Mouse (Mus musculus) olfactory bulb, adult 2 months (tissue): ENCODE measurements at regions not wholly inside any gene's neighbourhood (a gene's known extent, or its start where the extent isn't known, plus 50 kb on each side); places are given as distances from the start of the nearest gene placed in this dataset.

Experiments
- CTCF ChIP-seq: fragments of 200-500 bp; IDR thresholded peaks from 2 replicates; pipeline ENCODE4 v1.5.1; 2012; ENCODE audit warnings: low read depth, mild to moderate bottlenecking, low read length, moderate library complexity; ENCODE audit not compliant: insufficient read depth
- POLR2A ChIP-seq: fragments of 200-500 bp; IDR thresholded peaks from 2 replicates; pipeline ENCODE4 v1.6.1; 2012; ENCODE audit warnings: mild to moderate bottlenecking, low read depth, low read length, moderate library complexity; ENCODE audit not compliant: insufficient read depth

GRCm38 (mm10) chr16:42431529-42431928, 91.1 kb upstream of the Gap43 start:
- no peak for TF ChIP-seq CTCF
- no peak for TF ChIP-seq POLR2A
